Mouse (Mus musculus) MEL (cell line): ENCODE data around the gene Eef1a1.

Experiments
- CTCF ChIP-seq, 3 experiments: IDR thresholded peaks in 2 of 3; conservative IDR thresholded peaks in 1 of 3; 2 replicates each; pipeline ENCODE4 v1.5.1; 2011 to 2012; ENCODE audit warnings: low read length in 3 of 3, low read depth in 2 of 3, mild to moderate bottlenecking in 2 of 3, improper control_type of control experiment in 1 of 3, inconsistent platforms in 1 of 3, mixed read lengths in 1 of 3, moderate library complexity in 1 of 3; ENCODE audit not compliant: control insufficient read depth in 1 of 3, insufficient read depth in 1 of 3, poor library complexity in 1 of 3, severe bottlenecking in 1 of 3
- HCFC1 ChIP-seq: IDR thresholded peaks from 2 replicates; pipeline ENCODE4 v1.6.1; 2012; ENCODE audit warnings: low read depth, mild to moderate bottlenecking, inconsistent platforms, low read length, improper control_type of control experiment, moderate library complexity

- TF ChIP-seq HCFC1 (no peak), CTCF (IDR thresholded peaks at IDR 0.05 in 2 of 3, conservative IDR thresholded peaks at IDR 0.05 in 1 of 3; ENCODE audit: control insufficient read depth in 1 of 3, insufficient read depth in 1 of 3, low read depth in 2 of 3, low read length in 3 of 3, poor library complexity in 1 of 3, severe bottlenecking in 1 of 3) (no peak)
These were observed 58.5 kb downstream of the Eef1a1 start for GRCm38 (mm10) chr9:78430486-78430885.
